Mouse (Mus musculus) small intestine, adult 2 months (tissue): ENCODE results near the gene Cdkl2.

Experiments
- CTCF ChIP-seq: fragments of 200-500 bp; IDR thresholded peaks from 2 replicates; pipeline ENCODE4 v1.5.1; 2012; ENCODE audit warnings: low read depth, mild to moderate bottlenecking, control low read depth, inconsistent platforms, low read length, moderate library complexity, mixed read lengths; ENCODE audit not compliant: insufficient replicate concordance, insufficient read length; ENCODE audit errors: extremely low read depth
- POLR2A ChIP-seq: fragments of 200-500 bp; IDR thresholded peaks from 2 replicates; pipeline ENCODE4 v1.6.1; 2012; ENCODE audit warnings: low read depth, mild to moderate bottlenecking, control low read depth, inconsistent platforms, low read length, moderate library complexity

DNA sequence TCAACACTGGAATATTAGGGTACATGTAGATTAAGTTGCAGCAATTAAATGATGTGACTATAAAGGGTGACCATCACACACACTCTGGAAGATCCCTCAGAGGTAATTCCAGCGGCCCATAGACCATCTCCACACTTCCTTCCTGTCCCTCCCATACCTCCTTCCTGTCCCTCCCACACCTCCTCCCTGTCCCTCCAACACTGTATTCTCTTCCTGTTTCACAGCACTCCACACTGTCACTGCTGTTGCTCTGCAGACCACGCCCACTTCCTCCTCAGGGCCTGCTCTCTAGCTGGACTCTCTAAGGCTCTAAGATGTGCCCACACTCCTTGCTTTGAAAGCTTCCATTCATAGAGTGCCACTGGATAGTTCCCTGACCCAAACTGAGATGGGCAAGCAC, 42.9 kb downstream of the Cdkl2 start:
- TF ChIP-seq CTCF (no peak), POLR2A (no peak)
